Mouse (Mus musculus) erythroblast, embryonic 14.5 days (primary cell): ENCODE results near the gene Tmem209.

Source experiments
- GATA1 ChIP-seq: IDR thresholded peaks from 2 replicates; pipeline ENCODE4 v1.6.1; 2012; ENCODE audit warnings: low read length, inconsistent platforms, mixed read lengths
- TAL1 ChIP-seq: IDR thresholded peaks from 3 replicates; pipeline ENCODE4 v1.6.1; 2012; ENCODE audit warnings: low read length, inconsistent platforms, mixed read lengths

DNA sequence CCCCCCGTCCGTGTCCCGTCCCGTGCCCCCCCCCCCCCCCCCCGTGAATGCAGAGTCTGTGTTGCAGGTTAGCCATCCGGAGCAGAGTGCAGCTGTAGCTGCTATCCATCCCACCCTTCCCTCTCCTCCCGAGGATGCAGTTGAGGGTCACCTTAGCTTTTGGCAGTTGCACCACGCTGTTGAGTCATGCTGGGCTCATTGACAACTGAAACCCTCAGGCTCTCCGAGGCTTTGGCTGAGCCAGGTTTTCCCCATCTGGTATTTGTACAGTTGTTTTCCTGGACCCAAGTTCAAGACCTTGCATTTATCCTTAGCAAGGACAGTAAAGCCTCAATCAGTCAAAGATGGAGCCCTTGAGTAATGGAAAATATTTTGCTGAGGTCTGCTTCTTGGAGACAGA is 46.5 kb upstream of the Tmem209 start:
- TF ChIP-seq GATA1, result no peak
- TF ChIP-seq TAL1, result no peak
